In genomic region chr9:45429951-45430697, GRCm38 (mm10) we compare ENCODE assay signal across 9 mouse cellular contexts. TPM values are rescaled to one million over a fixed set of nuclear protein-coding genes. Genes with fewer than 3 reads are reported as not detected.
DNase-seq lines count a peak whose midpoint lies in the region; ATAC-seq lines count a peak whose summit lies in the region.
"Had no signal": no experiment of that assay in that cellular context is flagged by ENCODE, and none has a peak within 500 bp of the region (broad histone marks: within the 10 kb centered on the region; RNA-seq: fewer than 3 reads in every experiment).

No protein-coding gene starts in this region.

- H3K4me1 ChIP-seq in intestine, embryonic 15.5 days (replicated peaks), result peaks cover 14% of the 10 kb centered on the region
- H3K4me1 ChIP-seq in midbrain, embryonic 14.5 days (ENCODE audit: control insufficient read depth, insufficient read depth, low read length), result peaks cover 24% of the 10 kb centered on the region

- peaks cover 46% of the 10 kb centered on the region for H3K27me3 ChIP-seq in intestine, embryonic 15.5 days (replicated peaks)
- peaks cover 29% of the 10 kb centered on the region; the same call in 1 of the 2 replicates for H3K27me3 ChIP-seq in midbrain, embryonic 14.5 days (ENCODE audit: control insufficient read depth, insufficient read depth, low read length)

- peak overlapping the region; percentile 86 for H3K4me2 ChIP-seq in intestine, embryonic 15.5 days (replicated peaks)
- H3K4me2 ChIP-seq in midbrain, embryonic 14.5 days (ENCODE audit: low read length), result peak overlapping the region; percentile 79

- peak overlapping the region; percentile 37 for H3K4me3 ChIP-seq in intestine, embryonic 15.5 days (replicated peaks)
- H3K4me3 ChIP-seq in midbrain, embryonic 14.5 days (replicated peaks; ENCODE audit: low read depth, low read length), result peak overlapping the region; percentile 61

- H3K36me3 ChIP-seq in intestine, embryonic 15.5 days, result no peaks in the 10 kb centered on the region
- no peaks in the 10 kb centered on the region for H3K36me3 ChIP-seq in midbrain, embryonic 14.5 days (ENCODE audit: control insufficient read depth, insufficient read depth, low read length)

- H3K27ac ChIP-seq in intestine, embryonic 15.5 days, result no peak overlapping the region
- H3K27ac ChIP-seq in midbrain, embryonic 14.5 days (replicated peaks; ENCODE audit: low read depth, low read length), result peak overlapping the region; percentile 84

- H3K9me3 ChIP-seq in intestine, embryonic 15.5 days, result no peaks in the 10 kb centered on the region
- H3K9me3 ChIP-seq in midbrain, embryonic 14.5 days (ENCODE audit: control insufficient read depth, low read length), result no peaks in the 10 kb centered on the region

- ATAC-seq in frontal cortex, adult (ENCODE audit: low TSS enrichment), result peak; percentile 72
- ATAC-seq in intestine, embryonic 15.5 days, result peak; percentile 41; the same call in 1 of the 2 replicates
- ATAC-seq in midbrain, embryonic 14.5 days (ENCODE audit: low FRiP score, low TSS enrichment), result peak; percentile 56; the same call in 1 of the 2 replicates

- WGBS in intestine, embryonic 15.5 days, result 3% methylated on average over 46 of the region's 54 CpGs
- WGBS in midbrain, embryonic 14.5 days, result 3% methylated on average over 46 of the region's 54 CpGs

- intact Hi-C loops in gastrocnemius, postnatal 36 days (cut with DNase I), result loop anchor here (10.0 kb wide), 1 partner anchor 155 kb away; no protein-coding TSS in a partner anchor

- H3K9ac ChIP-seq in intestine, embryonic 15.5 days, result no peak overlapping the region
- peak overlapping the region; percentile 79 for H3K9ac ChIP-seq in midbrain, embryonic 14.5 days (replicated peaks; ENCODE audit: low read length)

- DNase-seq in frontal cortex, postnatal 25 days (ENCODE audit: low spot score in 2 of 2), result no peak
- peak; percentile 38 for DNase-seq in thymus, postnatal 4 days
- DNase-seq in thymus, postnatal 14 days, result no peak
- DNase-seq in midbrain, embryonic 14.5 days, result peak; percentile 75
- no peak for DNase-seq in gastrocnemius, postnatal 36 days
- no peak for DNase-seq in natural killer cell, adult 2 months (ENCODE audit: low spot score in 2 of 2)

RNA-seq across cellular contexts. Expression of gene Dscaml1, which starts 3.7 kb away (rescaled TPM):
- 0.38 and 0.44 TPM in 2 replicates for polyA plus RNA-seq in intestine, embryonic 15.5 days (2015; fragmentation: Nextera tagmentation; extraction: Ambion mirVana)
- polyA plus RNA-seq in midbrain, embryonic 14.5 days (2014; fragmentation: Nextera tagmentation; extraction: Ambion mirVana), result 12.4 and 14.8 TPM in 2 replicates
- total RNA-seq in gastrocnemius, postnatal 36 days (2021), result not detected
- polyA plus RNA-seq: C2C12 had no signal

RNA-seq across cellular contexts. Expression of gene Fxyd2, which starts 30.7 kb away (rescaled TPM):
- polyA plus RNA-seq in intestine, embryonic 15.5 days (2015; fragmentation: Nextera tagmentation; extraction: Ambion mirVana), result 2.6 and 3.0 TPM in 2 replicates
- 8.0 and 14.1 TPM in 2 replicates for polyA plus RNA-seq in midbrain, embryonic 14.5 days (2014; fragmentation: Nextera tagmentation; extraction: Ambion mirVana)
- total RNA-seq in gastrocnemius, postnatal 36 days (2021), result 1 to 10 TPM; 1.4 to 2.6 TPM
- polyA plus RNA-seq: C2C12 had no signal

Comparison
In these comparisons a context has a peak if more than half of its experiments do, and no peak if none do; other contexts are left out.
1. DNase-seq: peak in thymus, postnatal 4 days (single experiment) and midbrain, embryonic 14.5 days (single experiment); none in frontal cortex, postnatal 25 days (0 of 2), thymus, postnatal 14 days (single experiment), gastrocnemius, postnatal 36 days (0 of 2) and natural killer cell, adult 2 months (0 of 2).
2. Peak in every context shown above with its lines, with median percentiles within 50 percentile points of each other: ATAC-seq.